Mouse (Mus musculus): Measurements from ENCODE around the gene Cd200.
"Not testable (repeated sequence)": the region's sequence is repeated elsewhere in the genome, so short reads cannot be mapped to it uniquely, and the experiment has no call there.

Gene Cd200

DNA sequence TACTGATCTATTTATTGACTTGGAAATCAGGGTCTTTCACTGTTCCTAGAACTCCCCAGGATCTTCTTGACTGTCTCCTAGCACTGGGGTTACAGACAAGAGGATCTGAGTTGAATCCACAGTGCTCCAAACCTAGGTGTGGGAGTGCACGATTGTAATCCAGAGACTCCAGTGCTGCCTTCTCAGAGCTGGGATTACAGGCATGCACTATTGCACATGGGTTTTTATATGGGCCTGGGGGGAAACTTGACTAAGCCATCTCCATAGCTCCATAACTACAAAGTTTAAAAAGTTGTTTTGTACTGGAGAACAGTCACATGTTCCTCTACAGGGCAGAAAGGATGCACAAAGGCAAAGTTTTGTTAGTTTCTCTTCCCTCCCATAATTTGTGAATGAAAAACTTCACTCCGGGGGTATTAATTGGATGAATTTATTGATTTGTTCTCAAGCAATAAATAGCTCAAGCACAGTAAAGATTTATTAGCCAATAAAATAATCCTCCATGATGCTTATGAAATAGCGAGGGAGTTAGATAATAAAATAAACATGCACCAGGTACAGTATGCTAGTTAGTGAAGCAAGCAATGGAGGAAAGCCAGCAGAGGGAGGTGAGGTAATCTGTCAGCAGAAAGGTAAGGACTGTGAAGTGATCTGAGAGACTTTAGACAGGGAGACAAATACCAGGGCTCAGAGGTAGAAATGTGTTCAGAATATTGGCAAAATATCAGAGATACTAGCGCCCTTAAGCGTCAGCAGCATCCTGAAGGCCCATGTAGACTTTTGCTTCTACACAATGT lies 30.5 kb downstream of the Cd200 start:
- DNase-seq (ENCODE audit: inconsistent age in 2 of 2, low spot score in 1 of 2): no peak

DNA sequence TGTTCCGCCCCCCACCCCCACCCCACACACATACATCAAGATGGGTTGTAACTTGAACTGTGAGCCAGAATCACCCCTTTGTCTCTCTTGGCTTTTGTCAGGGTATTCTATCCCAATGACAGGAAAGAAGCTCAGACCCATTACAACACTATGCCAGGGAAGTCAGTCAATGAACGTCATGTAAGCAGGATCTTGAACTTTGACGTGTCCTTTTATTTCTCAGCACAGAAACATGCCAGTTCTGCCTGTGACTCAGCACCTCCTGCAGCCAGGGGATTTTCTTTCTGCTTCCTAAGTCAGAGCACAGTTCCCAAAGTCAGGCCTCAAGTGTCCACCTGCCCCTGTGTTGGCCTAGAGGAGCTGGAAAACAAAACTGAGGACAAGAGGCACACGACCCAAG lies 31.5 kb downstream of the Cd200 start:
- DNase-seq (ENCODE audit: inconsistent age in 2 of 2, low spot score in 1 of 2): peak; percentile 31 to 65

DNA sequence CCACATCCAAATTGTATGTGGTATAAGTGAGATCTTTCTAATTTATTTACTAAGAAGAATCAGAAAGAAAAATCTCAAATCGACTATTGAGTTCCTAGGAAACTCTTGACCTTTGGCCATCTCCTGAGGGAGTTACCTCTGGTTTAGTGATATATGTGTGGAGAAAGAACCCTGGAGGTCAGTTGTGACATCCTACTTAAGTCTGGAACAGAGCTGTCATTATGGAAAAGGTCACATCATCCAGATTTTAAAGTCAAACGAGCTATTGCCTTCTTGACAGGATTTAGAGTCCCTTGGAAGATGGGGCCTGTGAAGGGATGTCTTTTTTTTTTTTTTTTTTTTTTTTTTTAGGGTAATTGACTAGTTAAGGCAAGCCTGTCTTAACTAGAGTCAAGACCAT lies 32.0 kb downstream of the Cd200 start:
- no peak for DNase-seq (ENCODE audit: inconsistent age in 2 of 2, low spot score in 1 of 2)

DNA sequence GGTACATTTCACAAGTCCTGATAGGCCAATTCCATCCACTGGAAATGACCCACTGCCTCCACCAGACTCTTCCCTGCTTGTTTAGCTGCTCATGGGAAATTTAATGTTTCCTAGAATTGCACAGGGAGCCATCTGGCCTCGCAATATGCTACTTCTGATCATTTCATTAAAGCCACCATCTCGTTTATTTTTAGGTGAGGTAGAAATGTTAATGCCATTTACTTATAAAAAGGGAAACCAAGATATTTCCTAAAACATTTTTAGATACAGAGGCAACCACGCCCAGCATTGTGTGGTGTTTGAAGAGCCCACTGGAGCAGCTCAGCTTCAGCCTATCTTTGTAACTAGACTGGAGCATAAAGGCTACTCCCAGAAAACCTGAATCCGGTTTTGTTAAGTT lies 32.6 kb downstream of the Cd200 start:
- no peak for DNase-seq (ENCODE audit: inconsistent age in 2 of 2, low spot score in 1 of 2)

DNA sequence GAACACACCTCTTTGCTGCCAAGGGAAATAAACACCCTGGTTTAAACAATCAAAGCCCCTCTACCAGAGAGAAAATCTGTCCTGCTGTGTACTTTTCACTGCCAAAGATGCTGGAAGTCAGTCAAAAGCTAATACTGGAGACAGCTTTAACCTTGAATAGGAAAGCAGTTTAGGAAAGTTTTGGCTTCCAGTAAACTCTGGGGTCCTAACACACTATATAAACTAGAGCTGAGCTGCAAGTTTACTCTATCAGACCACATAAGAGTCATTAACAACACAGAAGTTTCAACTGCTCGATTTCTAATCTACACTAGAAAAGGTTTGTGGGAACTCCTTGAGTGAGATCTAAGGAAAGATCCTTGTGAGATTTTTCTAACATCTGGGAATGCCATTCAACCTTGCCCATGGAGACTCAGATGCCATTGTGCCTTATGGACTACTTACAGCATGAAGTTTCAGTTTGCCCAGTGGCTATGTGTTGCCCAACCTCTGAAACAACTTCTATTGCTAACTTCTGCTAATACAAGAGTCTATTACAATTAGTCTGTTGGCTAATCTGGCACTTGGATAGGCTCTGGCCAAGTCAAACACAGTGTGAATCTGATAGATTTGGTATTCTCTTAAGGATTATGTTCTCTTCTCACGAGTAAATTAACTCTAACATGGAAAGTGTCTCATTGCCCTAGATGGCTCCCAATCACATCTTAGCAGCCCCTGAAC lies 33.2 kb downstream of the Cd200 start:
- DNase-seq (ENCODE audit: inconsistent age in 2 of 2, low spot score in 1 of 2): no peak

DNA sequence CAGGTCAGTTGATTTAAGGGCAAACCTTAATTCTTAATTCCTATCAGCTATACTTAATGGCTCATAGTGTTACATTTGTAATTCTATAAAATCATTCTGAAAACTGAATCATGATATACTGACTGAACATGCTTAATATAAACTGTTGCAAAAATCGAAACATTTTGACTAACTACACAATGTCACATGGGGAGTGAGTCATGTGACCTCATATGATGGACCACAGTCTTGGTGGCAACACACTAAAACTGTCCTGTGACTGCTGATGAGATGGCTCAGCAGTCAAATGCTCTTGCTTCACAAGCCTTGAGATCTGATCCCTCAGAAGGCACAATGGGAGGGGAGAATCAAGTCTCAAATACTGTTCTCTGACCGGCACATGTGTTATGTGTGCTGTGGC lies 34.8 kb downstream of the Cd200 start:
- no peak for DNase-seq (ENCODE audit: inconsistent age in 2 of 2, low spot score in 1 of 2)

DNA sequence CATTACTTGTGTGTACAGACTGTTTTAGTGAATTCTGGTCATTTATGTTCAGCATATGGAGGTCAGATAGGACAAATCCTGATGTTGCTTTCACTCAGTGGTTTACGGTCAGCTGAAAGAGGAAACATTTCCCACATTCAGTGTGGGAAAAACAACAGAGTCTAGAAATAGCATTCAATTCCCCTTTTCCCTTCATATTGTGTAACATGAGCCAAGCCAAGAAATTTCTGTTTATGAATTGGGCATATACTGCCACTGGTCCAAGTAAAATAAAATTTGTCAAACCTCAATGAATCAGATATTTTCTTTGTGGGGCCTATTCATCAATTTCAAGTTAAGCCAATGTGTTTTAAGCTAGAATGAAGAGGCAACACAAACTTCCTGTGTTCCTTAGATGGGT lies 37.8 kb downstream of the Cd200 start:
- no peak for DNase-seq (ENCODE audit: inconsistent age in 2 of 2, low spot score in 1 of 2)

DNA sequence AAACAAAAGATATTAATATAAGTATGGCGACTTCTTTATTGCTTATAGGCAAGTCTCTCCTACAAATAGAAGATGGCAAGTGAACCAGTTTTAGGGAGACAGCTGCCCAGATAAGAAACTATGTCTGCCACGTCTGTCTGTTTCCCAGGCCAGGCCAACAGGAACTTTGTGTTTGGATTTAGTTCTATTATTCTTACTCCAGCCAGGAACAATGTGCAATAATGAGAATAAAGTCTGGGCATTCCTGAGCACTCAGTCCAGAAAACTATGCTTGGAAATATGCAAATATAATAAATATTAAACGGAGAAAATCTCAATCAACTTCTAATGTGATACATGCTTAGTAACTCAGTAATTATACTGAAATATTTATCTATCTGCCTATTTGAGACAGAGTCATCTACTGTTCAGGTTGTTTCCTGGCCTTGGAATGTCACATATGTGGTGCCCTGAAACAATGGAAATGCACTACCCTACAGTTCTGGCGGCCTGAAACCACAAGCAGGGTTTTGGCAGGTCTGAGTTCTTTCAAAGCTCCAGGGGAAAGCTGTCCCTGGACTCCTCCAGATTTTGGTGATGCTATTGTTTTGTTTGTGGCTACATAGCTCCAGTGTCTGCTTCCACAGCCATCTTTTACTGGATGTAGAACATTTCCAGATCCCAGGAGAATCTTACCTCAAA lies 39.4 kb downstream of the Cd200 start:
- no peak for DNase-seq (ENCODE audit: inconsistent age in 2 of 2, low spot score in 1 of 2)

DNA sequence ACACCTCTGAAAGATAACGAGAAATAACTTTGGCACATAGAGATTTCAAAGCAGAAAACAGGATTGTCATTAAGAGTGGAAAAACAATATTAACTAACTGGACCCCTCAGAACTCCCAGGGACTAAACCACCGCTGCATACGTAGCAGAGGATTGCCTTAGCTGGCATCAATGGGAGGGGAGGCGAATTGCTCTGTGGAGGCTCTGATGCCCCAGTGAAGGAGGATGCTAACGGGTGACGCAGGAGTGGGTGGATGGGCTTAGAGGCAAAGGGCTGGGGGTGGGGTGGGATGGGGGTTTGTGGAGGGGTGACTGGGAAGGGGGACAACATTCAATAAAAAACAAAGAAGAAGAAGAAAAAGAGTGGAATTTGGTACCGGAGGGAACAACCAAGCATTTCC lies 42.7 kb downstream of the Cd200 start:
- no peak for DNase-seq (ENCODE audit: inconsistent age in 2 of 2, low spot score in 1 of 2)

DNA sequence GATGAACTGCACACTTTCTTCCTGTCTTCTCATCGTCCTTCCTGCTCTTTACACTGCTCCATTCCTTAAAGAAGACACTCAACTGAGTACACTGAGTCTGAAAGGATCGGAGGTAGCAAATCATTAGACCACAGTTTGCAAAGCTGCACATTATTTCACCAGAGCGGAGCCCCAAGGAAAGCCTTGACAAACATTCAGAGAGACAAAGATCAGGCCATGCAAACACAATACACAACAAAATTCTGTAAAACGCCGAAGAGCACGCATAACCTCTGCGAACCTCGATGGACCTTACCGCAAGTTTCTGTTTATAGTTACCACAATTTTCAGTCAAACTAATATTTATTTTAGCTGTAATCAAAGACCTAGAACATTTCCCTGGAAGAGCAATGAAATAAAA lies 43.5 kb downstream of the Cd200 start:
- no peak for DNase-seq (ENCODE audit: inconsistent age in 2 of 2, low spot score in 1 of 2)

DNA sequence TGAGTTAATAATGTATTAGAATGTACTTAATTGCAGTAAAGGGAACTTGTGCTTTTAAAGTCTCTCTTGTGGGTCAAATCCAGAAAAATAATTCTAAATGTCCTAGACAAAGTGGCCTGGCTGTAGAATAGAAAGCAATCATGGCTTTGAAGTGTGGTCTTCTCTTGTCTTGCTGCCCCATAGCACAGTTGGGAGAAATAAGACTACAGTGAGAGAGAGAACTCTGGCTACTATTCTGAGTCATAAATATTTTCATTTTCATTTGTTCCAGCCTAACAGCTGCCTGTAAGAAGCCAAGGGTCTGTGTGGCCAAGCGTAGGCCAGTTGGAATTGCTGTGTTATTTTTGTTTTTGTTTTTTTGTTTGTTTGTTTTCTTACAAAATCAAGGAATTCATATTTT lies 44.2 kb downstream of the Cd200 start:
- no peak for DNase-seq (ENCODE audit: inconsistent age in 2 of 2, low spot score in 1 of 2)

DNA sequence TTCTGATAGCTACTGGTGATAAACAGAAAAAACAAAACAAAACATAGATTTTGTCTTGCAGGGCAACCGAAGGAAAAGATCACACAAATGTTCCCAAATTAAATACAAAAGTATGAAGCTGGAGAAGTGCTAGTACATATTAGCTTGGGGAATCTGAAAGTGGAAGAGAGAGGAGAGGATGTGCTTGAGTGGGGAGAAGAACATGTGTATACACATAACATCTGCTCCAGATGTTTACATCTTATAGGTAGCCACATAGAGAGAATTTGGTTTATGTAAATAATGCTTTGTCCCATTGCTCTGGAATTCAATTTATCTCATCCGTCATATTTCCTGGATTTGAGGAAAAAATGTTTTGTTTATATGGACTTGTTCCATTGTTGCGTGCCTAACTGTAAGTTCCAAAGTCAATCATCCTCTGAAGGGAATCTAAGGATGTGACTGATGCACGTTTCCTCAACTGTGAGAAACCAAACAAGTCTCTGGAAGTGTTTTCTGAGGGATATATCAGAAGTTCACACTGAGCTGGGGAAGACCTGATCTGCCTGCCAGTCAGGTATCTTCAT lies 45.3 kb downstream of the Cd200 start:
- DNase-seq (ENCODE audit: inconsistent age in 2 of 2, low spot score in 1 of 2): no peak

DNA sequence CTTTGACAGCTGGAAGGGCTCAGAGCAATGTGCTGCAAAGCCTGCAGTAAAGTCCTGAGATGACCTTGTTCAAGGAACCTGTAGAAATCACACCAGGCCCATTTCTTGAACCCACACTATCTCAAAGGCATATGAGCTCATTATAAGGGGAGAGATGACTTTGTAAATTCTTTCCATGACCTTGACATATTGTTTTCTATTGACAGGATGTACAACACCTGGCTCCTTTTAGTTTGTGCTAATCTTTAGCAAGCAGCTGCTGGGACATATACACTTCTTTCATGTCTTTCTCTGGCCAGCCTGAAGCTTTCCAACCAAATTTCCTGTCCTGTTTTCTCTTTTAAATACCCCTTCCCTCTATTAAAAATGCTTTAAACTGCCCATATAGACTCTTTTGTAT lies 47.4 kb downstream of the Cd200 start:
- DNase-seq (ENCODE audit: inconsistent age in 2 of 2, low spot score in 1 of 2): no peak

DNA sequence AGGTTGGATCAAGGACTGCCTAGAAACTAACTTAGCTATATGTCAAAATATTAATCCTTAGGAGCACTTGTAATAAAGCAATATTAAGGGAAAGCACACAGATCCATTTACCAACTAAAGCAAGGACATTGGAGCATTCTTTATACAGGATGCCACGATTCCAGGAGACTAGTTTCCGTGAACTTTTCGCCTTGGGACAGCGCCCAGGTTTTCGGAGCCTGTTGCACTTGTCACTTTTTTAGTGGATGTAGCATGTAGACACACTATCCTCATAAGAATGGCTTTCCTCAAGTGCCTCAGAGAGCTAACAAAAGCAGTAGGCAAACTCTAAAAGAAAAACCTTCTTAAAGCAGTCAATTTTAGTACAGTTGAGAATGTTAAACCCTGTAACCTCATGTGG lies 50.4 kb downstream of the Cd200 start:
- not testable (repeated sequence) for DNase-seq (ENCODE audit: inconsistent age in 2 of 2, low spot score in 1 of 2)

DNA sequence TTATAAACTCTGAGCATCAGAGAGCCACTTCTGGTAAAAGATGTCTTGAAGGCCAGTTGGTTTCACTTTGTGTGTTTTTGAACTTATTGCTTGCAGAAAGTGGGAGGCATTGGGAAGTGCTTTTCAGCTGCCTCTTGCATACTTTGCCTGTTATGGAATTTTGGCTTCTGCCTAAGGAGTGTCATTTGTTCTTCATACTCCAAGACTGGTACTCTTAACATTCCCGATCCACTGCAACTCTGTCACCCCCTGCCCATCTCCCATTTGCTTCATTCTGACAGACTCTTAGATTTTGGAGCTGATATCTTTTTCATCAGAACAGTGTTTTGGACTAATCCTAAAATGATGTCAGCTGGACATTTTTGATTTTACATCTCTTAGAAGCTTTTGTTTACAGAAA lies 51.7 kb downstream of the Cd200 start:
- no peak for DNase-seq (ENCODE audit: inconsistent age in 2 of 2, low spot score in 1 of 2)

DNA sequence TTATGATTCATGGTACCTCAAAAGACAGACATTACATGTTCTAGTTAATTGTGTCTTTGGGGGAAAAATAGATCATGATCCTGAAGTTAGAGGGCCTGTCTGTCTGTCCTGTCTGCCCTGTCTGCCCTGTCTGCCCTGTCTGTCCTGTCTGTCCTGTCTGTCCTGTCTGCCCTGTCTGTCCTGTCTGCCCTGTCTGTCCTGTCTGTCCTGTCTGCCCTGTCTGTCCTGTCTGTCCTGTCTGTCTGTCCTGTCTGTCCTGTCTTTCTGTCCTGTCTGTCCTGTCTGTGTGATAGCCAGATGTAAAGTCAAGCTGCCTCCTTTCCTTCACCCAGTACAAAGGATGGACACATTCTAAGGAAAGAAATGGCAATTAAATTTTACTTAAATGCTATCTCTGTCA lies 56.0 kb downstream of the Cd200 start:
- DNase-seq (ENCODE audit: inconsistent age in 2 of 2, low spot score in 1 of 2): no peak

DNA sequence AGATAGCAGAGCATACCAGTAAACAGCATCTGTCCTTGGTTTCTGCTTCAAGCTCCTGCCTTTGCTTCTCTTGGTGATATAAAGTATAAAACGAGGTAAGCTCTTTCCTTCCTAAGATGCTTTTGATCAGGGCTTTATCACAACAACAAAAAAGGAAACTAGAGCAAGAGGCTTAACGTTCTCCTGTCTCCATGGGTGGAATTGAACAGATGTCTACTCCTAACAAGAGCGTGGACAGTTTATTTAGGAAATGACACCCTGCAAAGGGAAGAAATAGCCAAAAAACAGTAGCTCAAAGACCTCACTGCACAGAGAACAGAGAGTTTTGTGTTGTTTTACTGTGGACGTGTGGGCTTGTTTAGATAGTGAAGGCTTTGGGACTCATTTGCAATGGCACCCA lies 58.1 kb downstream of the Cd200 start:
- no peak for DNase-seq (ENCODE audit: inconsistent age in 2 of 2, low spot score in 1 of 2)

DNA sequence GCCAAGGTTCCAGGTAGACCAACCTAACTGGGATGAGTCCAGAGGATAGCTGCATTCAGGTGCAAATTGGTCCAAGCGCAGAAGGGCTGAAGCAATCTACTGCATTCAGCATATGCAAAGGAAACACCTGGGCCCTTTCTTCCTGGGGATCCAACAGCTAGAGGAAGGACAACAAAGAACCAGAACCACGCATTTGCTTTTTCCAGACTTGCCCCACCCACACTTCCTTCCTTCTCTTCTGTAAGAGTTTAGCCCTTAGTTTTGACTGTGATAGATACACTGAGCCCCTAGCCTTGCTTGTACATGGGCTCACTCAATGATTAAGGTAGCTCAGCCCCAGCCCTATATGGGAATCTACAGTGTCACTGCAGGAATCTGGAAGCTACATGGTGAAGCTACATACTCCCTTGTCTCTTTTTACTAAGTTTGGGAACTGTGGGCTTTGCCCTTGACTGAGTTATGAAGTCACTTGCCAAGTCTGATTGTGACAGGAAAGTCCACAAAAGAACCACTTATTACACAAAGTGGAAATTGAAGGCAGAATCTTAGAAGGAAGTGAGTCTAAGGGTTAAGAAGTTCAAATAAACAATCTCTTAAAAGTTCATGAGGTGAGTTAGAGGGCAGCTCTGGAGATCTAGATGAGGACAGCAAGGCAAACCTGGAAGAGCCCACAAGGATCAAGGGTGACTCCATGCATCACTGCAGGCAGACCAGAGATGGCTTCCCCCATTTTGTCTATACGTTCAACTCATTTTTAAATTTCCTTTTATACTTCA lies 59.1 kb downstream of the Cd200 start:
- DNase-seq (ENCODE audit: inconsistent age in 2 of 2, low spot score in 1 of 2): peak; percentile 37 to 68

DNA sequence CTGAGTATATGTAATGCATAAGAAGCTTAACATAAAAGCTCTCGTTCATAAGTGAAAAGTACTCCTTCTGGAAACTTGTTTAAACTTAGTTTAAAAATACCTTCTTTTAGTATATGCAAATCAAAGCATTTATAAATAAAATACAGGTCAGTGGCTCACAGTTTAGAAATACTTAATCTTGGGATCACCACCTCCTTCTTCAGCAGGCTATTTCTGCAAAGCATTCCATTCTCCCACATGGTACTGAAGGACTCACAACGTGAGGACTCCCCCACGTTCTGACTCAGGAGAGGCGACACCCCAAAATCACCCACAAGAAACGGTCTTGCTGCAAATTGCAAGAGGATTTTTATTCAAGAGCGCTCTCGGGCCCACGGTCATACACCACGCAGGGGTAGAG lies 60.6 kb downstream of the Cd200 start:
- DNase-seq (ENCODE audit: inconsistent age in 2 of 2, low spot score in 1 of 2): not testable (repeated sequence)

DNA sequence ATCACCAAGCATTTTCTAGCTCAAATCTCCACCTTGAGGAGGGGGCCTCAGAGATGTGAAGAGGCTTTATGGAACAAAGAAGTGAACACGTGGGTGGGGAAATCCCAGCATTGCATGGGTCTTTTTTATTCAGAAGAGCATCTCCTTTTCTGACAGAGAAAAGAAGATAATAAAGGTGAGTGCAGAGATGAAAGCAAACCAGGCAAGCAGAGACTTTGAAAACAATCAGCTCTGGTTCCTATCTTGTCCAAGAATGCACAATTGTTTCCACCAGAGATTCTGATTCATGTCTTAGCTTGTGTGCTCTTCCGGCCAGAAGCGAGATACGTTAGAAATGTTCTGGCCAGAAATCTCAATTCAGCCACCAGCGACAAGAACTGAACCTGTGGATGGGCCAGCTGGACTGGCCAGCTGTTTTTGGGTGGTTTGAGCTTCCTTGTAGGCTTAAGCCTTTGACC lies 61.9 kb downstream of the Cd200 start:
- DNase-seq (ENCODE audit: inconsistent age in 2 of 2, low spot score in 1 of 2): no peak

DNA sequence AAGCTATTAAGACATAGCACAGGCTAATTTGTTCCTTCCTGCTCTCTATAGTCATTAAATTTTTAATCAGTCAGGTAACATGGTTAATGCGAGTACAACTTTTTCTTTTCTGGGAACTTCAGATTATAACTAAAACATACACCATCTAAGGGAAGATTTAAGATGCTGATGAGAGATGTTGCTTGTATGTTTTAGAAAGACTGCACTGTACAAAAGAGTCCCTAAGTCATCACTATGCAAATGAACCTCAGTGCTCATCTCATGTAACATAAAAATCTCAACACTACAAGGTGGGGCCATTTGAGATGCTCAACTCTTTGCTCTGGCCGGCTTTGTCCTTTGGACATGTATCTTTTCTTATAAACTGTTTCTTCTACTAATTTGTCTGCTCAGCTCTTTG lies 62.5 kb downstream of the Cd200 start:
- no peak for DNase-seq (ENCODE audit: inconsistent age in 2 of 2, low spot score in 1 of 2)
